Mouse (Mus musculus) forebrain, embryonic 14.5 days (tissue): ENCODE results near the gene Sox15. TPM values are rescaled to one million over a fixed set of nuclear protein-coding genes. Genes with fewer than 3 reads are reported as not detected.
A peak's percentile ranks its signal among the peaks of the same experiment; 100 is the strongest.

Source experiments
- ATAC-seq: fragments of 200-750 bp; cut with Nextera tagmentation; 2 replicates; pipeline ENCODE4 v1.8.0; 2017; ENCODE audit warnings: mild to moderate bottlenecking, moderate library complexity
- DNase-seq: peaks from one replicate; pipeline ENCODE4 v3.0.0-alpha.2; 2015; ENCODE audit warnings: low spot score
- H3K27ac ChIP-seq: fragments of 300-500 bp; sonication (generic); 2 replicates; pipeline ENCODE4 v1.5.1; 2014; ENCODE audit warnings: low read depth, mild to moderate bottlenecking, control low read depth, low read length, moderate library complexity
- H3K27me3 ChIP-seq: fragments of 300-500 bp; sonication (generic); replicated peaks from 2 replicates; pipeline ENCODE4 v1.6.1; 2014; ENCODE audit warnings: low read length, control low read depth, mixed read lengths; ENCODE audit not compliant: control insufficient read depth, insufficient read depth
- H3K36me3 ChIP-seq: fragments of 300-500 bp; sonication (generic); 2 replicates; pipeline ENCODE4 v1.6.1; 2014; ENCODE audit warnings: low read length, control low read depth; ENCODE audit not compliant: control insufficient read depth, insufficient read depth
- H3K4me1 ChIP-seq: fragments of 300-500 bp; sonication (generic); 2 replicates; pipeline ENCODE4 v1.6.1; 2014; ENCODE audit warnings: antibody characterized with exemption, low read length, control low read depth; ENCODE audit not compliant: control insufficient read depth, insufficient read depth
- H3K4me2 ChIP-seq: fragments of 300-500 bp; sonication (generic); 2 replicates; pipeline ENCODE4 v1.6.1; 2014; ENCODE audit warnings: mild to moderate bottlenecking, control low read depth, low read length
- H3K4me3 ChIP-seq: fragments of 300-500 bp; sonication (generic); 2 replicates; pipeline ENCODE4 v1.5.1; 2014; ENCODE audit warnings: low read depth, low read length, control low read depth
- H3K9ac ChIP-seq: fragments of 300-500 bp; sonication (generic); 2 replicates; pipeline ENCODE4 v1.6.1; 2014; ENCODE audit warnings: mild to moderate bottlenecking, low read length, control low read depth, moderate library complexity
- H3K9me3 ChIP-seq: fragments of 300-500 bp; sonication (generic); replicated peaks from 2 replicates; pipeline ENCODE4 v1.6.1; 2016; ENCODE audit warnings: low read length, control low read depth, mixed read lengths; ENCODE audit not compliant: control insufficient read depth
- WGBS: fragments of 180-500 bp; shearing (Covaris S2); extraction: QIAGEN DNeasy Blood & Tissue Kit; methylation state at CpG from one replicate; pipeline ENCODE4 v1.1.7; 2014; 5-methylcytosine and 5-hydroxymethylcytosine counted together
- polyA plus RNA-seq: library from polyadenylated mRNA; unstranded; fragments of >200 nt; fragmentation: Nextera tagmentation; extraction: Ambion mirVana; gene quantifications from 2 replicates; pipeline ENCODE4 v1.2.1, GENCODE M21; 2014

Sox15 gene
- polyA plus RNA-seq, 1 experiment from 2014 or later: not detected

DNA sequence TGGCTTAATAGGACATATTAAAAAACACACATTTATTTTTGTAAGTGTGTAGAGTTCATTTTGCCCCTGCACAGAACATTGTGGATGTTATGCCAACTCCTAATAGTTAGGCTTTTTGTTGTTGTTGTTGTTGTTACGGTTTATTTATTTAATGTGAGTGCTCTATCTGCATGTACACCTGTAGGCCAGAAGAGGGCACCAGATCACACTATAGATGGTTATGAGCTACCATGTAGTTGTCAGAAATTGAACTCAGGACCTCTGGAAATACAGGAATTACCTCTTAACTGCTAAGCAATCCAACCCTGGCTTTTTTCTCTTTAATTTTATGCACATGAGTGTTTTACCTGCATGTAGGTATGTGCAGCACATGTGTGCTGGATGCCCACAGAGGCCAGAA lies 25.3 kb upstream of the Sox15 start:
- peak; percentile 51 for DNase-seq
- no peaks in the 10 kb centered on the region for H3K27me3 ChIP-seq

DNA sequence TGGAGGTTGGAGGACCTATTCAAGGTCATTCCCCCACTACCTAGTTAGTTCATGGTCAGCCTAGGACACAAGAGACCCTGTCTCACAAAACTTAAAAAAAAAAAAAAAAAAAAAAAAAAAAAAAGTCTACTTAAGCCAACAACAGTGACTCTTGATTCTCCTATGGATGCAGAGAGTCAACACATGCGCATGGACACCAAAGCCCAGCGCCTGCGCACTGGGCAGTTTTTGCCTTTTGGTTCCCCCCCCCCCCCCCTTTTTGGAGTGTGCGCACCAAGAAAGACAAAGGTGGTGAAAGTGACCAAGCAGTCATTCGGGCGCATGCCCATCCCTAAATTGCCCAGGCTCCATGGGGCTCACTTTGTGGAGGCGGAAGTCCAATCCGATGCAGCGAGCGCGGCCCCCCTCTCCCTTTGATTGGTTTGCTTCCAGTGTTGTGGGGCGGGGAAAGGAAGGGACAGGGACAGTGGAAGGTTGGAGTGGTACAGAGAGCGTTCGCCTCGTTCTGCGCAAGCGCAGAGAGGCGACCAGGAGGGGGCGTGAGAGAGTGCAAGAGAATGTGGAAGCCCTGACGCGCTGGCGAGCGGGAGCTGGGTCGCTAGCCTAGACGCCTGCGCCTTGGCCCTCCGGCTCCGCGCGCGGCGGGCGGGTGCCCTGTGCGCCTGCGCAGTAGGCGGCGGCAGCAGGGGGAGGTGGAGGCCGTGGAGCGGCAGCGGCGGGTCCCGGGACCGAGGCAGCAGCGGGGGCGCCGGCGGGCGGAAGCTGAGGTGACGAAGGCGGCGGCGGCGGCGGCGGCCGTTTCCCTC lies 22.6 kb upstream of the Sox15 start, which contains the start of gene Fxr2:
TSS of gene Fxr2 (plus strand) at position 707 of the 806 bp plus-strand sequence.
- H3K27ac ChIP-seq: peak within 1 kb of the TSS; percentile 94
- DNase-seq (peak; percentile 100), ATAC-seq (peak; percentile 98)
- H3K9me3 ChIP-seq: no peaks in the 10 kb centered on the region
- peak within 1 kb of the TSS; percentile 93 for H3K9ac ChIP-seq
- H3K4me1 ChIP-seq: peaks cover 17% of the 10 kb centered on the region
- H3K4me2 ChIP-seq: peak within 1 kb of the TSS; percentile 77
- H3K27me3 ChIP-seq: no peaks in the 10 kb centered on the region
- under 1% methylated on average over 54 of the region's 56 CpGs for WGBS
- H3K36me3 ChIP-seq: peaks cover 4% of the 10 kb centered on the region; the same call in 1 of the 2 replicates
- peak within 1 kb of the TSS; percentile 94 for H3K4me3 ChIP-seq

More for the DNA sequence above, 25.3 kb upstream of the Sox15 start:
- no peak overlapping the region for H3K4me3 ChIP-seq
- ATAC-seq: no peak
- no peak overlapping the region for H3K27ac ChIP-seq
- no peak overlapping the region for H3K9ac ChIP-seq
- H3K9me3 ChIP-seq: no peaks in the 10 kb centered on the region
- H3K4me2 ChIP-seq: no peak overlapping the region
- no peaks in the 10 kb centered on the region for H3K36me3 ChIP-seq
- WGBS: 68% methylated on average over 1 of the region's 1 CpGs
- H3K4me1 ChIP-seq: peaks cover 8% of the 10 kb centered on the region

DNA sequence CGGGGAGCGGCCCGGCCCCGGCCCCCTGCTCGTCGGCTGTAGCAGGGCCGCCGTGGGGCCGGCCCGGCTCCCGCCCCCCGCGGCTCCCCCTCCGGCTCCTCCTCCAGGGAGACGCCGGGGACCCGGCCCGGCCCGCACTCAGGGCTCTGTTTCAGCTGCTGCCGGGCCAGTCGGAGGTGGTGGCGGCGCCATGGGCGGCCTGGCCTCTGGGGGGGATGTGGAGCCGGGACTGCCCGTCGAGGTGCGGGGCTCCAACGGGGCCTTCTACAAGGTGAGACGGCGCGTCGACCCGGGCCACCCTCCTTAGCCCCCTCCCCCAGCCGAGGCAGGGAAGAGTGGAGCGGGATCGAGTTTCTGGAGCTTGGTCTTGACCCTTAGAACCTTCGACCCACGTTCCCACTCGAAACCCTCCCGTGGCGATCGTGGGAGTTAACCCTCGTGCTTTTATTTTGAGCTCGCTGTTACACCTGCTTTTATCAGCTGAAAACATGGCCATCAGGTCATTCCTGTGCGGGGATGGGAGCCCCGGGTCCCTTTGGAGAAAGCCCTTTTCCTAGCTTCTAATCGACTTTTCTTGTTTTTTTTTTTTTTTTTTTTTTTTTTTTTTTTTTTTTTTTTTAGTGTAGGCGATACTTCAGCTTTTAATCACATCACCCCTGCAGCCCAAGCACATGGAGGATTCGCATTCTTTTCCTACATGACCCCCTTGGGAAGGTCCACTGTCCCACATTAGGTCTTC lies 21.8 kb upstream of the Sox15 start:
- peak overlapping the region; percentile 77 for H3K4me2 ChIP-seq
- H3K27me3 ChIP-seq: no peaks in the 10 kb centered on the region
- DNase-seq (no peak), ATAC-seq (peak; percentile 65)
- peak overlapping the region; percentile 93 for H3K9ac ChIP-seq
- H3K9me3 ChIP-seq: no peaks in the 10 kb centered on the region
- H3K4me3 ChIP-seq: peak overlapping the region; percentile 94
- peaks cover 17% of the 10 kb centered on the region for H3K4me1 ChIP-seq
- WGBS: under 1% methylated on average over 38 of the region's 50 CpGs
- H3K27ac ChIP-seq: peak overlapping the region; percentile 94
- peaks cover 7% of the 10 kb centered on the region; the same call in 1 of the 2 replicates for H3K36me3 ChIP-seq

DNA sequence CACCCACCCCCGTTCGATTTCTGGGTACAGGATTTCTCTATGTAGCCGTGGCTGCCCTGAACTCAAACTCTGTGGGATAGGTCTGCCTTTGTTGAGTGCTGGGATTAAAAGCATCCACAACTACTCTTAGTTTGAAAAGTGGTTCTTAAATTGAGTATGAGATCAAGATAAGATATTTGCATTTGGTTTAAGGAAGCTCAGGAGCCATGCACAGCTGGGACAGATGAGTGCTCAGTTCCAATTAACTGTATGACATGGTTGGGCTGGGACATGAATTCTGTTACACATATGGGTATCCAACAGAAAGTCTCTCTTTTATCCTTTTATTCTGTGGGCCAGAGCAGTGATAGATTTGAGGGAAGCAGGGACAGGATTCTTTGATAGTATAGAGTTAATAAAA lies 19.6 kb upstream of the Sox15 start:
- no peaks in the 10 kb centered on the region for H3K9me3 ChIP-seq
- H3K4me3 ChIP-seq: no peak overlapping the region
- H3K4me1 ChIP-seq: peaks cover 17% of the 10 kb centered on the region
- H3K9ac ChIP-seq: no peak overlapping the region
- H3K36me3 ChIP-seq: peaks cover 24% of the 10 kb centered on the region
- 85% methylated on average over 3 of the region's 3 CpGs for WGBS
- H3K27ac ChIP-seq: no peak overlapping the region
- no peak for ATAC-seq
- no peaks in the 10 kb centered on the region for H3K27me3 ChIP-seq
- 0 out of 2 replicates have a peak overlapping the region, but pooled peaks have one; percentile 16 for H3K4me2 ChIP-seq
- no peak for DNase-seq

DNA sequence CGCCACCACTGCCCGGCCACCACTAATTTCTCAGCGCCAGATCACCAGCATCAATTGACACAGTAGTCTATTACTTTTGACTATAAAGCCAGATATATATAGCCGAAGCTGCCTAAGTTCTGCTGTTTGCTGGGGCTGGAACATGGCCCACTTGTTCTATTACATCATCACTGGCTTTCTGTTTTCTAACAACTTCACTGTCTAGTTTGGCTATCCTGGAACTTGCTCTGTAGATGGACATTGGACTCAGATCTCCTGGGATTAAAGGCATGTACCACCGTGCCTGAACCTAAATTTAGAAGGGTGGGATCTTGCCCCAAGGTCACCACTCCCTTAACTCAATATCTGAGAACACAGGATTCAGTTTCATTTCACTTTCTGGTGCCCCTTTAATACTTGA lies 9.3 kb upstream of the Sox15 start:
- ATAC-seq (no peak), DNase-seq (no peak)
- no peaks in the 10 kb centered on the region for H3K27me3 ChIP-seq
- no peak overlapping the region for H3K4me3 ChIP-seq
- H3K4me1 ChIP-seq: no peaks in the 10 kb centered on the region
- WGBS: 96% methylated on average over 5 of the region's 5 CpGs
- H3K9ac ChIP-seq: no peak overlapping the region
- H3K27ac ChIP-seq: no peak overlapping the region
- H3K36me3 ChIP-seq: peaks cover 97% of the 10 kb centered on the region
- H3K9me3 ChIP-seq: no peaks in the 10 kb centered on the region
- no peak overlapping the region for H3K4me2 ChIP-seq

DNA sequence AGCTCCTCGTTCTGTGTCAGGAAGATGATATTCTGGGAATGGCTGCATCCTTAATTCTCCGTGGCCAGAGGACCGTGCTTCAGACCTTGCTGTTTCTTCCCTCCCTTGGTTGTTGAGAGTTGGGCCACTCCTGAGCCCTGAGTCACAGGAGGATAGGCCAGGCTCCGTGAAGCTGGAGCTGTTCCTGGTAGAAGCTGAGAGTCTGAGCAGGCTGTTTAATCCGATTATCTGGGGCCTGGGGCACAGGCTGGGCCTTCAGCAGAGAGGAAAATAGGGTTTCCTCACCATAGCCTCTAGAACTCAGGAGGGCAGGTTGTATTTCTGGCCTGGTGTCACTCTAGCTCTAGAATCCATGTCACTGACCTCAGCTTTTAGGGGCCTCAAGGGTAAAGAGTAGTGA lies 1.7 kb upstream of the Sox15 start:
- DNase-seq (no peak), ATAC-seq (no peak)
- Histone ChIP-seq H3K9me3 (no peaks in the 10 kb centered on the region), H3K36me3 (peaks cover 90% of the 10 kb centered on the region), H3K4me2 (no peak overlapping the region), H3K9ac (no peak overlapping the region), H3K27me3 (no peaks in the 10 kb centered on the region), H3K4me3 (no peak overlapping the region), H3K4me1 (no peaks in the 10 kb centered on the region), H3K27ac (no peak overlapping the region)
- WGBS: 65% methylated on average over 5 of the region's 5 CpGs

DNA sequence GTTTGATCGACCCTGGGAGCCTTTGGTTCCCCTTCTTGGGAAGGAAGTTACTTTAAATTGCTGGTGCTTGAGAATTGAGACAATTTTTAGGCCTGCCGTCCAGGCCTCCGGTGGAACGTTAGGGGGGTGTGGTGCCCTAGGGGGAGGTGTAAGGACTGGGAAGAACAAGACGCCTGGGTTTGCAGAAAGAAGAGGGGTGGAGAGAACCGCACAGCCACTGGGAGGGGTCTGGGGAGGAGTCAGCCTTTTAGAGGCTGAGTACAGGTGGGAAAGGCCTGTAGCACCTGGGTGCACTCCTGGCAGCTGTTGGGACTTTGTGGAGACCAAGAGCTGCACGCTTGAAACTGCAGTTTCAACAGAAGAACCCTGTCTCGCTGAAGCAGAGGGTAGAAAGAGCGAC lies 354 bp upstream of the Sox15 start:
- Histone ChIP-seq H3K36me3 (peaks cover 85% of the 10 kb centered on the region), H3K4me3 (no peak overlapping the region), H3K4me1 (no peaks in the 10 kb centered on the region), H3K27ac (no peak overlapping the region), H3K9ac (no peak overlapping the region; the same call in 1 of the 2 replicates), H3K27me3 (no peaks in the 10 kb centered on the region), H3K4me2 (no peak overlapping the region), H3K9me3 (no peaks in the 10 kb centered on the region)
- DNase-seq: no peak
- WGBS: 52% methylated on average over 9 of the region's 9 CpGs
- ATAC-seq: no peak

DNA sequence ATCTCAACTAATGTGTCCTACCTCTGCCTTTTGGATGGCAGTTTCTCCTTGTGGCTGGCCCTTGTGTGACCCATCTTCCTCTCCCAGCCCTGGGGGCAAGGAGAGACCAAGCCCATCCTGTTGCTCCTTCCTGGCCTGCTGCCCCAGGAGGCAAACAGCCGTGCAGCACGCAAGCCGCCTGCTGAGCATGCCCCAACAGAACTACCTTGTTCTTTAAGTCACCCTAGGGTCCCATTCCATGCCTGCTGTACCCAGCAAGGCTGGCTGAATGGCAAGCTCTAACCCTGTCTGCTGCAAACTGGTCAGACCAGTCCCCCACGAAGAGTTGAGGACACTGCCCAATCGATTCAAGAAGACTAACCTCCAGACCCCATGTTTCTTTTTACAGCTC lies 946 bp downstream of the Sox15 start:
- Histone ChIP-seq H3K27me3 (no peaks in the 10 kb centered on the region), H3K9ac (no peak overlapping the region), H3K4me3 (no peak overlapping the region), H3K4me2 (no peak overlapping the region), H3K36me3 (peaks cover 72% of the 10 kb centered on the region), H3K4me1 (no peaks in the 10 kb centered on the region), H3K27ac (no peak overlapping the region), H3K9me3 (no peaks in the 10 kb centered on the region)
- no peak for ATAC-seq
- 85% methylated on average over 5 of the region's 5 CpGs for WGBS
- no peak for DNase-seq
